Mouse (Mus musculus): ENCODE results near the gene Zfp324.

Zfp324 gene

DNA sequence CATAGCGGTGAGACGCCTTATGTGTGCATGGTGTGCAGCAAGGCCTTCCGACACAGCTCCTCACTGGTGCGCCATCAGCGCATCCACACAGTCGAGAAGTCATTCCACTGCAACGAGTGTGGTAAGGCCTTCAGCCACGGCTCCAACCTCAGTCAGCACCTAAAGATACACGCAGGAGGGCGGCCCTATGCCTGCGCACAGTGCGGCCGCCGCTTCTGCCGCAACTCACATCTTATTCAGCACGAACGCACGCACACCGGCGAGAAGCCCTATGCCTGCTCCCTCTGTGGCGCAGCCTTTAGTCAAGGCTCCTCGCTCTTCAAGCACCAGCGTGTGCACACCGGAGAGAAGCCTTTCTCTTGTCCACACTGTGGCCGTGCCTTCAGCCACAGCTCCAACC is 5.3 kb downstream of the Zfp324 start:
- no peak for DNase-seq

DNA sequence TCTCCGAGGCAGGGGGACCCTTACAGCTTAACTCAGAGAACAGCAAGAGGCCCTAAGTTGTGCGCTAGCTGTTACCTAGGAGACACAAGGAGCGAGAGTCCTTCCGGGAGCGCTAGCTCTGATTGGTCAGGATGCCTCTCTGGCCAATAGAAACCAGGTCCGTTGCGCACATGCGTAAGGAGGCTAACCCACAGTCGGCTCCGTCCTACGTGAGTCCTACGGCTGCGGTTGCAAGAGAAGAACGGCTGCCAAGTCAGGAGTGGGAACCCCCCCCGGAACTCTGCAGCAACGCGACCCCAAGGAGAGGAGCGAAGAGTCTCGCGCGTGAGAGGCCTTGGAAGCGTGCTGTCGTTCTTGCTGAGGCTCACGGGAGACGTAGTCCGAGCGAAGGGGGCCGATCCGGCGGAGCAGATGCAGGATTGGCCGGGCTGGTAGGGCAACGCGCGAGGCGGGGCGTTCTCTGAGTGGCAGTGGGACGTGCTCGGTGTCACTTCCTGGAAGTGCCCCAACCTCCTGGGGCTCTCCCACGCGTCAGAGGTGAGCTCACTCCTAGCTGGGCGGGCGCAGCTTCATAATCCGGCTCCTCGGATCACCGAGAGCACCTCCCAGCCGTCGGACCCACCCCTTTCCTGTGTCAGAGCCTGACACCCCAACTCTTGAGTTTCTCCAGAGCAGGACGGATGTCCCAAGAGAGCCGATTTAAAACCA is 12.2 kb downstream of the Zfp324 start, which contains the start of gene Zfp446:
Gene Zfp446 (plus strand): TSS at position 167 of the 708 bp plus-strand sequence.
- DNase-seq = peak; percentile 97

DNA sequence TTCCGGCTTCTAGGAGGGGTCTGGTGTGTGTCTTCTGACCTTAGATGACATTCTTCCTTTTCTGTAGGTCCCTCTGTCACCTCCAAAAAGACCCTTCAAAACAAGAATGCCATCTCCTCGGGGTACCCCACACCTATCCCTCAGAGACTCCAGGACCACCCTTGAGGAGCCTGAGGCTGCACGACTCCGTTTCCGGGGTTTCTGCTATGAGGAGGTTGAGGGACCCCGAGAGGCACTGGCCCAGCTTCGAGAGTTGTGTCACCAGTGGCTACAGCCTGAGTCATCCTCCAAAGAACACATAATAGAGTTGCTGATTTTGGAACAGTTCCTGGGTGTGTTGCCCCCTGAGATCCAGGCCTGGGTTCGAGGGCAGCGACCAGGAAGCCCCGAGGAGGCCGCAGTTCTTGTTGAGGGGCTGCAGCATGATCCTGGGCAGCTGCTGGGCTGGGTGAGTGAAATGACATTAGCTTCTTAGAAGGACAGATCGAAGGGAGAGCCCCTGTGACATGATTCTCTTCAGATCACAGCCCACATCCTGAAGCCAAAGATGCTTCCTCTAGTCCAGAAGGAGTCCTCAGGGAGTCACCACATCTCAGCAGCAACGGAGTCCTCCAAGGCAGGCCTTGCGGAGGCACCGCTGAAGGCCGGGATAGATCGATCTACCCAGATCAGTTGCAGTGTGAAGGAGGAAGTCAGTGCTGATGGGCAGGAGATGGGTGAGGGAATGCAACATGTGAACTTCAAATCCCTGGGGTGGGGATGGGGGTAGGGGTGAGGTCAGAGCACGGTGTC is 13.5 kb downstream of the Zfp324 start:
- no peak for DNase-seq

DNA sequence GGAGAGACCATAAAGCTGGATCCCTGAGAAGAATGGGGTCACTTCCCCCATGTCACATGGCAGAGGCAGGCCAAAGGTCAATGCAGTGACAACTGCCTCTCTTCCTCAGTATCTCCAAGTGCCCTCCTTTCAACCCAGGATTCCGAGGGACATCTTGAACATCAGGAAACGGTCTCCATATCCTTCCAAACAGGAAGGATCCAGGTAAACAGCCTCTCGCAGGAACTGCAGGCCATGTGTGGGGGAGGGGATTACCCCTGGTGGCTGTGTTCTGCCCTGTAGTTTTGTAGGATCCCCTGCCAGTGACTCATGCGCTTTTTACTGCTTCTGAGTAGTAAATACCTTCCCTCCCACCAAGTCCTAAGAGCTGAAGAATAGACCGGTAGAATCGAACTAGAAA is 14.1 kb downstream of the Zfp324 start:
- no peak for DNase-seq

- no peak for DNase-seq
Observed at GRCm38 (mm10) chr7:12980291-12980690, 14.7 kb downstream of the Zfp324 start.

DNA sequence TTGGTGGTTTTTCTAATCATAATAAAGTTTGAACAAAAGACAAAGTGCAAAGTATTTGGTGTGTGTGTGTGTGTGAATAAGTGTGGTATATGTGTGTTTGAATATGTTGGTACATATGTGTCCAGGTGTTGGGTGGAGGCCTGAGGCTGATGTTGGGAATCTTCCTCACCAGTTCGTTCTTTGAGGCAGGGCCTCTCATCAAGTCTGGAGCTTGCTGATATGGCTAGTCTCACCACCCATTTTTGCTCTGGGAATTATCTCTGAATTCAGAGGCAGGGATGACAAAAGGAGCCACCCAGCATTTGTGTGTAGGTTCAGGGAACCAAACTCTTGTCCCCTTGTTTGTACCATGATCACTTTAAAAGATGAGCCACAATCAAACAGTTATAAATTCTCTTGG is 20.1 kb downstream of the Zfp324 start:
- DNase-seq = no peak

DNA sequence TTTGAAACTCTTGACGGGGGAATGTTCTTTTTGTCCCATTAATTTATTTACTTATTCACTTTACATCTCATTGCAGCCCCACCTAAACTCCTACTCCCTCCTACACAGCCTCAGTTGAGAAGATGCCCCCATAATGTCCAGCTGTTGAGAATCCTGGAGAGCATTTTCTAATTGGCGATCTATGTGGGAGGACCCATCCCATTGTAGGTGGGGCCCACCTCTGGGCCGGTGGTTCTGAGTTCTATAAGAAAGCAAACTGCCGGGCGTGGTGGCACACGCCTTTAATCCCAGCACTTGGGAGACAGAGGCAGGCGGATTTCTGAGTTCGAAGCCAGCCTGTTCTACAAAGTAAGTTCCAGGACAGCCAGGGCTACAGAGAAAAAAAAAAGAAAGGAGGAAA is 21.3 kb downstream of the Zfp324 start:
- DNase-seq = no peak

DNA sequence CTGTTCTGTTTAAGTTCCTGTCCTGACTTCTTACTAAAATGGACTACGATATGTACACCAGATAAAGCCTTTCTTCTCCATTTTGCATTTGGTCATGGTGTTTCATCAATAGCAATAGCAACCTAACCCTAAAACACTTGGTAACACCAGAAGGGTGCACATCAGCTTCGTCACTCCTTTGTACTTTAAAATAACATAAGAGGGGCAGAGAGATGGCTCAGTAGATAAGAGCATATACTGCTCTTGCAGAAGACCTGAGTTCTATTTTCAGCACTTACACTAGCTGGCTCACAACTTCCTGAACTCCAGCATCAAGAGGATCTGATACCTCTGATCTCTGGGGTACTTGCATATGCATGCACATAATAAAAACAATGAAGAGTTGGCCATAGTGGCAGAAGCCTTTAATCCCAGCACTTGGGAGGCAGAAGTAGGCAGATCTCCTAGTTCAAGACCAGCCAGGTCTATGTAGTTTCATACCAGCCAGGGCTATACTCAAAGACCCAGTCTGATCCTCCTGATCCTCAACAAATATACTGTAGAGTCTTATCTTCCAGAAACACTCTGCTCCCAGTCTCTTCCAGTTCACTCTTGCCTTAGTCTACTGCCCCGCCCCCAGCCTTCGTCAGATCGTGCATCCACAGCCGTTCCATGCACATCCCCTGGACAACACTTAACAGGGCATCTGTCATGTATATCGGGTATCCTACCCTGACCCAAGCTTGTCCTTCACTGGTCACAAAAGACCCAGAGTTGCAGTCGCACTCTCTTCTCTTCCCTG is 22.0 kb downstream of the Zfp324 start:
- peak; percentile 30 for DNase-seq

- DNase-seq = peak; percentile 50
Observed at GRCm38 (mm10) chr7:12992222-12992621, 26.6 kb downstream of the Zfp324 start.

DNA sequence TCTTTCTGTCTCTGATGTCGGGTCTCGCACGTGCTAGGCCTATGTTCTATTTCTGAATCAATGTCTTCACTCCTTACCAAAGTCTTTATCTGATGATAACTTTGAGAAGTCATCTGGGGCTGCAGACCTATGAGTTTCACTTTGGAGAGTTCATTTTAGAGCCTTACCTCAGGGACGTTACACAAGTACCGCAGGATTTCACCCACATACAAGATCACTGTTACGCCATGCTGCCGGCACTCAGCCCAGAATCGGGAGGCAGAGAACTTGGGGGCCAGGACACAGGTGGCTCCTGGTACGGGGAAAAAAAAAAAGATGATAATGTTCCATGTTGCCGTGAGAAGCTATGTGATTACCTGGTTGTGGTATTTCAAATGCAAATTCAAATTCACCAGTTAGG is 27.5 kb downstream of the Zfp324 start:
- DNase-seq = no peak

- DNase-seq = no peak
Observed at GRCm38 (mm10) chr7:12995862-12996261, 30.2 kb downstream of the Zfp324 start.

DNA sequence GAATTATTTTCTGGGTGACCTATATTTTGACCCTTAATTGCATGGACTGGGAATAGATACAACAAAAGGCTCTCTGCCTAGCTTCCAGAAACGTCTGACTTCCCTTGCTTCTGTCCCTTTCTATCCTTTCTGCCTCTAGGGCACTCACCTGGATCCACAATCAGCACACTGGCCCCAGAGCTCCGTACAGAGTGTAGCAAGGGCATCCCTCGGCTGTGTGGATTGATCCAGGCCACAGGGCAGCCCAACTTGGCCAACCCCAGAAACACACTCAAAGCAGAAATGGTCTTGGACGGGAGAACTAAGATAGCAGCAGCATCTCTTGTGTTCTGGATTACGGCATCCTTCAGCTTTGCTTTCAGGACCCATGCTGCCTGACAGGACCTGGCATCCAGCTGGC is 31.6 kb downstream of the Zfp324 start:
- no peak for DNase-seq

DNA sequence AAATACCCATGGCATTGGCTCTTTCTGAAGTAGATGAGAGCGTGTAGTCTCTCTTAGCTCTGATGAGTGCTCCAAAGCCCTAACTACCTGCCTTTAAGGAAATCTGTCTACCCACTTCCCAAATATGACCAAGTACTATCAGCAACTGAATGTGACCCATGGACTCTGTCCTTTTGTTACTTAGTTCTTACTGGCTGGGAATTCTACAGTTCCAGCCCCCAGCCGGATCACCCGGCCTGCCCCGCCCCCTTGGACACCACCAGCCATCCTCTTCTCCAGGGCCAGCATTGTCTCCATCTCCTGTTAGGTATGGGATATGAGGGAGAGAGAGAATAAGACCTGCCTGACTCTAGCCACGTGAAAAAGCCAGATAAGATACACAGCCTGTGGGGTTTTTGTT is 32.4 kb downstream of the Zfp324 start, which contains the start of gene Slc27a5:
Gene Slc27a5 (minus strand): TSS at position 140 of the 400 bp plus-strand sequence.
- no peak for DNase-seq

DNA sequence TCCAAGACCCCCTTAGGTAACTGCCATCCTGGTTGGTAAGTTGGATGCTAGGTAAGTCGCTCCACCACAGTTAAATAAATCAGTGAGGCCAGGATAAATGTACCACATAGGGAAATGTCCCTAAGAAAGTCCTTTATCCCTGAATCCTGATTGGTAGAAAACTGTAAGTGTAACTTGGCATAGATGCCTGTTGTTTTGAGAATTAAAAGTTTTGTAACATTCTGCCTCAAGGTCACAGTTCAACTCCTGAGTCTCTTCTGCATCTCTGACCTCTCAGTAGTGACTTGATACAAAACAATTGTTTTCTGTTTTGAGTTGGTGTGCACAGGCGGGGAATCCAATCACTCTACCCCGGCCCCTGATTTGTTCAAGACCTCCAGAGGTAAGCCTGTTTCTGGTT is 33.2 kb downstream of the Zfp324 start, which contains the start of gene Trim28:
Gene Trim28 (plus strand): TSS at position 264 of the 400 bp plus-strand sequence.
- DNase-seq = no peak

- no peak for DNase-seq
Observed at GRCm38 (mm10) chr7:13001584-13001983, 35.9 kb downstream of the Zfp324 start.

DNA sequence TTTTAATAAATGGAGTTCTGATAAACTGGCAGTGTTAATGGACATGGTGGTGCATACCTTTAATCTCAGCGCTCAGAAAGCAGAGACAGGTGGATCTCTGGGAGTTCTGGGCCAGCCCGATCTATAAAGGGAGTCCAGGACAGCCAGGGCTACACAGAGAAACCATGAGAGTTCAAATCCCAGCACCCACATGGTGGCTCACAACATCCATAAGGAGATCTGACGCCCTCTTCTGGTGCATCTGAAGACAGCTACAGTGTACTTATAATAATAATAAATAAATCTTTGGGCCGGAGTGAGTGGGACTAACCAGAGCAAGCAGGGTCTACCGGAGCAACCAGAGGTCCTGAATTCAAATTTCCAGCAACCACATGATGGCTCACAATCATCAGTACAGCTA is 37.7 kb downstream of the Zfp324 start:
- DNase-seq = no peak

GRCm38 (mm10) chr7:13006011-13006410 is 40.4 kb downstream of the Zfp324 start:
- DNase-seq = no peak

- DNase-seq = no peak
Observed at GRCm38 (mm10) chr7:13006531-13006930, 40.9 kb downstream of the Zfp324 start.

GRCm38 (mm10) chr7:13007341-13008092 is 41.9 kb downstream of the Zfp324 start:
- no peak for DNase-seq

- DNase-seq = peak; percentile 93
Observed at GRCm38 (mm10) chr7:13009143-13010004, 43.7 kb downstream of the Zfp324 start.
